Mouse (Mus musculus) left cerebral cortex, postnatal 25 days (tissue): ENCODE data around the gene Gria2. TPM values are rescaled to one million over a fixed set of nuclear protein-coding genes. Genes with fewer than 3 reads are reported as not detected.
A peak's percentile ranks its signal among the peaks of the same experiment; 100 is the strongest.

ENCODE experiments used
- DNase-seq, 2 experiments: peaks; one replicate each; pipeline ENCODE4 v3.0.0; 2022; ENCODE audit warnings: low spot score in 2 of 2, mixed read lengths in 1 of 2
- intact Hi-C: fragments of 180-260 bp; cut with DNase I; formaldehyde crosslinking; loops from one replicate; pipeline ENCODE4 v1.15.1; 2025
- total RNA-seq, 2 experiments: library from RNA; stranded (reverse); gene quantifications; 2 replicates each; pipeline ENCODE4 v1.2.3; 2021

The Gria2 gene
- total RNA-seq, 2 experiments from 2014 or later, result 508 to 515 TPM

DNA sequence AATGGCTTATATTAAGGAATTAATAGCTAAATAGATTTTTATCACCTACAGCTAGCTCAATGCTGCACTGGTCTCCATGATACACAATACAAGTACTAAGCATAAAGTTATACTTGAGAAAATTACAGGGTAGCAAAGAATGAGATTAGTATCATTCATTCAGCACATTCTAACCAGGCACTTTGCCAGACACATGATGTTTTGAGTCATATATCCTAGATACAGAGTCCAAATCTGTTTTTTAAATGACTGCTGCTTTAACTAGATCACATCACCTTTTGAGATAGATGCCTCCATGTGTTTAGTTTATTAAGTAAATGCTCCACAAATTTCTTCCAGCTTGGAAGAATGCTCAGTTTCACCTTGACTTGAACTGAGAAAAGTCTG, 21.5 kb downstream of the Gria2 start:
- intact Hi-C loops, result no loop called here
- DNase-seq, result no peak

GRCm38 (mm10) chr3:80780383-80781143, 22.1 kb downstream of the Gria2 start:
- intact Hi-C loops, result no loop called here

GRCm38 (mm10) chr3:80776628-80777027, 26.0 kb downstream of the Gria2 start:
- intact Hi-C loops, result no loop called here
- peak in 1 of 2 experiments; percentile 63 for DNase-seq

More at GRCm38 (mm10) chr3:80780383-80781143, 22.1 kb downstream of the Gria2 start:
- DNase-seq, result no peak

DNA sequence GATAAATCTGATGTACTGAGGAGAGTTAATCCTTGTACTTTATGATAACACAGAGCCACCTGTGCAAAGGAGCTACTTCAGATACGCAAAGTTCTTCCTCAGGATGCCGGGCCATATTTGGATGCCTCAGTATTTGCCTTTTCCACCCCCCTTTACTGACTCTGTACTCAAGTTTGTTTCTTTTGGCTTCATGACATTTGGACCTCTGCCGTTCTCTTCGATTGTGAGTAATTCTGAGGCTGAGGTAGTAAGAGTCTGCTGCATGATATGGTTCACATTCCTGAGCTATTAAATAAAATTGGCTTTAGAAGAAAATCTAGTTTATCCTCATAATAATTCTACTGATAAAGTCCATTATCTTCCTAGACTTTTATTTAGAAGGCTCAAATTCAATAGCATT, 26.7 kb downstream of the Gria2 start:
- no peak for DNase-seq
- intact Hi-C loops, result no loop called here

- DNase-seq, result no peak
- intact Hi-C loops, result no loop called here
These were observed 28.4 kb downstream of the Gria2 start for GRCm38 (mm10) chr3:80774005-80774764.

- intact Hi-C loops, result no loop called here
- peak in 1 of 2 experiments; percentile 53 for DNase-seq
These were observed 29.4 kb downstream of the Gria2 start for GRCm38 (mm10) chr3:80773232-80773631.

DNA sequence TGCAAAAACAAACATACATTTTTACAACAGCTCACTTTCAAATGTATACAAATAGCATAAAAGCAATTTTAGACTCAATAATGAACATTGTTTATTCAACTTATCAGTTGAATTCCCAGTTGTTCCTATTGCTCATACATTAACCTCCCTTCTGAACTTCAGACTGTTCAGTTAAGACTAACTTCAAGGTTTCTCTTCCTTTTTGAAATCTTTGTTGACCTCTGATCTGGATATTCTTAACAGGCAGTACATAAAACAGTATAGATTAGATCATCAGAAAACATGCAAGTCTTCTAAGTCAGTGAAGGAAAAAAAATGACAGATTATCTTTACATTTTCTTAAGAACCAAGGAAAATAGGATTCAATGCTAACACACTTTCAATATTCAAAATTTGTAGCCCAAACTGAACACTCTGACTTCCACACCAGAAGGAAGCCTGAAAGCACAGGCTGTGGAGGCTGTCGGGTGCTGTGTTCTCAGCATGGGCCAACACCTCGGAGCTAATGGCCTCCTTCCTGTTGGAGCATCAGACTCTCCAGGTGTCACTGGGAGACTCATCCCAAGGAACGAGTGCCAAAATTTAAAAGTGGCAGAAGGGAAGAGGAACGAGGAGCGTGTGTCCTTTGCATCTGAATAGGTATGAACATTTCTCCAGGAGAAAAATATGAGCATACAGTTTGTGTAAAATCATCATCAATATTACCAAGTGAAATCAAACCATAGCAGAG, 33.0 kb downstream of the Gria2 start:
- intact Hi-C loops, result no loop called here
- DNase-seq, result no peak

- intact Hi-C loops, result no loop called here
These were observed 43.7 kb downstream of the Gria2 start for GRCm38 (mm10) chr3:80758955-80759354.

GRCm38 (mm10) chr3:80758363-80758762, 44.3 kb downstream of the Gria2 start:
- DNase-seq, result peak in 1 of 2 experiments; percentile 54
- intact Hi-C loops, result no loop called here

More at GRCm38 (mm10) chr3:80758955-80759354, 43.7 kb downstream of the Gria2 start:
- no peak for DNase-seq

DNA sequence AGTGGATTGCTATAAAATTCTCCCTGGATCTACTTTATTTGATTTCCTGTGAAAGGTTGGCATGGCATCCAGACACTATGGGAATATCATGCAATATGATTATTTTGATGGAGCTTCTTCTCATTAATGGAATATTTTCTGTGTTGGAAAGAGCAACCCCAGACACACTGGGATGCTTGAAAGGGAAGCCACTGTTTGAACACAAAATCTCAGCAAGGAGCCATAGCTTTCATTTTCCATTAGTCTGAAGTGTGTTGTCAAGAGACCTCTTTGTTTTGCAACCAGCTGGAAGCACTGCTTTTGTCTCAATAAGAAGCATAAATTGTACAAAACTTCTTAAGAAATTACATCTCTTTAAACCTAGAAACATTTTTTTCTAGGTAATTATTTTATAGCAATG, 51.8 kb downstream of the Gria2 start:
- DNase-seq, result no peak
- intact Hi-C loops, result no loop called here

GRCm38 (mm10) chr3:80725205-80725604, 77.4 kb downstream of the Gria2 start:
- DNase-seq, result no peak
- intact Hi-C loops, result loop anchor here (5.0 kb wide), 1 partner anchor 77 kb away; the partner anchor contains the start of gene Gria2

DNA sequence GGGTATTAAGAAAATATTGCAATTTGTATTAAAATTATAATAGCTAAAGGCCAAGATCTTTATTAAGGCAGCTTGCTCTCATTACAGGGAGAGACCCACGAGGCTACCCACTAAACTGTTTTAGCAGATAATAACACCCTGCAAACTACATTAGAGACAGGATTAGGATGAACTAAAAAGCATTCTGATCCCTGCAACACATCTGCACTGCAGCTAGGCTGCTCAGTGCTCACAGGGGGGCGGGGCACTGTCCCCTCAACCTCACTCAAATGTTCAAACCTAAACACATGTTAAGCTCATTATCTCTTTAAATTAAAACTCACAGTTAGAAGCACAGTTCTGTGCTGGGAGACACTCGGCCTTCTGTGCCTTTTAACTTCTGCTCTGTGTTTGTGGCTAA, 89.5 kb downstream of the Gria2 start:
- intact Hi-C loops, result no loop called here
- DNase-seq, result no peak

DNA sequence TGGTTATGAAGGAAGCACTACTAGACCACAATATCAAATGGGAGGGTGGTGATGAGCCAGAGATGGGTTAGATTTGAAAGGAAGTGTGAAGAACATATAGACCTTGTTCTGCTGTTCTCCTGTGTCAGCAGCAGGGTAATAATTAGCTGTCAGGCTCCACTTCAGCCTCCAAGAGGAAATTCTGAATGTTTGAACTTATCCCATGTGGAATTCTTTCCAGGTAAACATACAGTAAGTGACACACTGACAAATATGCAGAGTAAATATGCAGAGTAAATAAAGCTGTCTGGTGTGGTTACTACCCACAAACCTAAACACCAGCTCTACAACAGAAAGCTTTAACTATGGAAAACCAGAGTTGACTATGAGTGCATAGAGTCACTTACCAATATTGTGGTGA, 93.6 kb downstream of the Gria2 start:
- no peak for DNase-seq
- intact Hi-C loops, result no loop called here

DNA sequence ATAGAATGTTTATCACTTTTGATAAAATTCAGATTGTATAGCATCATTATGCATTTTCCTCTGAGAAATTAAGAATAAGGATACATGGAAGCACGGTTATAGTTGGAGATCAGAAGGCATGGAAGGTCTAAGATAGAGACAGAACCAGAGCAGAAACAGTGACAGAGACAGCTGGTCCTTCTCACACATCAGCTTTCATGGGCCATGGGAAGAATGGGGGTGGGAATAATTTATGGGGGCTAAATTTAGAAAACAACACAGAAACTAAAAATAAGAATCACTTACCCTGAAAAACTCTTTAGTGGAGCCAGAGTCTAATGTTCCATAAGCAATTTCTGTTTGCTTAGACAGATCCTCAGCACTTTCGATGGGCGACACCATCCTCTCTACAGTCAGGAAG, 100.5 kb downstream of the Gria2 start:
- peak in 1 of 2 experiments; percentile 72 for DNase-seq
- intact Hi-C loops, result loop anchor here (2.0 to 5.0 kb wide), 2 partner anchors 100 to 167 kb away; partner anchors contain the start of gene Gria2

DNA sequence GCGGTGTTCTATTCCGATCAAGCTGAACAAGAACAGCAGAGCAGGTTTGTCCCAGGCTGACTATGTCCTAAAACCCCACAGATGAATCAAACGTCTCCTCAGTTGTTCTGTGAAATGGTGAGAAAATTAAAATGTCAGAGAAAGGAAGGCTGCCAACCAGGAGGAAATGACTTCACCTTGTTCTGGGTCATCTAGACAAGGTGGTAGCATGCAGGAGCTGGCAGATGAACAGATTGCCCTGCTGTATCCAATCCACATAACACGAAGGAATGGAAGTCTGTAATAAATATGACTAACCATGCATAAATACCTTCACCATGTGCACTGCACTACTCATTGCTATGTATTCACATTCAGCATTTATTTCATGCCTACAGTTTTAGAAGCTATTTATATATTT, 105.1 kb downstream of the Gria2 start:
- intact Hi-C loops, result no loop called here

DNA sequence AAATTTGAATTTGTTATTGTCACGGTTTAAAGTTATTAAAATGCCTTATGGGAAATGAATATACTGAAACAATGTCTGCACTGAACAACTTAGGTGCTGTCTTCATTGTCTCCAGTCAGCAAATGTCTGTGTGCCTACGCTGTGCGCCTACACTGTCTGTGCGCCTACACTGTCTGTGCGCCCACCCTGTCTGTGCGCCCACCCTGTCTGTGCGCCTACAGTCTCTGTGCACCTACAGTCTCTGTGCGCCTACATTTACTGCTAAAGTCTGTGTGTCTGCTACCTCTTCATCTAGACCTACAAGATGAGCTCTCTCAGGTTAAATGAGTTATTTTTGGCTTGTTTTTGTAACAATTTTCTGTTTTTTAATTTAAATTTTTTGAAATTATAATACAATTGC, 107.7 kb downstream of the Gria2 start:
- intact Hi-C loops, result no loop called here
- DNase-seq, result no peak

More for the DNA sequence above, 105.1 kb downstream of the Gria2 start:
- DNase-seq, result peak in 1 of 2 experiments; percentile 81

DNA sequence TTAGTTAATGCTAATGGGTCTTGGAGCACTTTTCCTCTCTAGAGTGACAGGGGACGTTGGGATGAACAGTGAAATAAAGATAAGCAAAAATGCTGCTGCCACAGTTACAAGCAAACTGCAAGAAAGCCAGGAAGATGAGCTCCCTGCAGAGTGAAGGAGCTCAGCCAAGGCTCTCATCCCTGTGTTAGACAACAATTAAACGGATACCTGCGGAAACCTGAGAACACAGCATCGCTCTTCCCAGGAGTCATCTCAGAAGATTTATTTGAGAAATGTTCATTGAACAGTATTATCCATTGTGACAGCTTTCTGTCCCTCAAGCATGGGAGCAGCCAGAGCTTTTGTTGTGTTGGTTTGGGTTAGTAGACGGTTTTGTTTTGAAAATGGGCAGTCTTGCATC, 137.5 kb downstream of the Gria2 start:
- no peak for DNase-seq
- intact Hi-C loops, result no loop called here

- DNase-seq, result no peak
- intact Hi-C loops, result no loop called here
These were observed 139.3 kb downstream of the Gria2 start for GRCm38 (mm10) chr3:80663293-80663692.

DNA sequence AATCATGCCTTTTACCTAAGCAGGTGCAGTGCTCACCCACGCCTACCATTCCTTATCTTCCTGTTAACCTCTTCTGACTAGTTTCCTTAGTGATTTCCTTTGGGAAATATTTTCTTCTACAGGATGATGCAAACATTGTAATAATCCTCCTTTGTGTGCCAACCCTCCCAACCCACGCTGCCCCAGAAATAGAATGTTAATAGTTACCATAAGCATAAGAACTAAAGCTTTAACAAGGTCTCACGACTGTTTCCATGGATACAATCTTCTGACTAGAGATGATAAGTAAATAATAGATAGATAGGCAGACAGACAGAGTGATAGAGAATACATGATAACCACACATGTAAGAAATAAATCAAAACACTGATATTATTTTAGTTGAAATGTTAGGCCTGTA, 140.8 kb downstream of the Gria2 start:
- intact Hi-C loops, result no loop called here

GRCm38 (mm10) chr3:80652213-80652612, 150.4 kb downstream of the Gria2 start:
- intact Hi-C loops, result loop anchor here (5.0 kb wide), 1 partner anchor 105 kb away; no protein-coding TSS in a partner anchor
- DNase-seq, result peak in 1 of 2 experiments; percentile 70

More for the DNA sequence above, 140.8 kb downstream of the Gria2 start:
- no peak for DNase-seq
